Mouse (Mus musculus): ENCODE data around the gene Olfr773. TPM values are rescaled to one million over a fixed set of nuclear protein-coding genes. Genes with fewer than 3 reads are reported as not detected.
"Not testable (repeated sequence)": the region's sequence is repeated elsewhere in the genome, so short reads cannot be mapped to it uniquely, and the experiment has no call there.

Olfr773 gene
- not detected for polyA plus RNA-seq (2012; fragmentation: generic; extraction: Trizol)

GRCm38 (mm10) chr10:129187319-129187718 lies at the start of gene Olfr773:
Gene Olfr773 (minus strand): TSS chr10:129187419.
- H3K4me2 ChIP-seq (ENCODE audit: low read depth); H3K4me3 ChIP-seq; H3K79me2 ChIP-seq (ENCODE audit: control insufficient read depth, insufficient read depth); H3K36me3 ChIP-seq (ENCODE audit: control insufficient read depth, insufficient read depth); H3K27me3 ChIP-seq (ENCODE audit: control insufficient read depth, insufficient read depth, insufficient read length); H3ac ChIP-seq (ENCODE audit: control insufficient read depth, insufficient read length): not testable (repeated sequence)

GRCm38 (mm10) chr10:129235904-129236303 lies 48.7 kb upstream of the Olfr773 start, which contains the start of gene Olfr774:
Gene Olfr774 (plus strand): TSS chr10:129236204.
- Histone ChIP-seq H3K4me2 (ENCODE audit: low read depth) (no peak within 1 kb of the TSS), H3K36me3 (ENCODE audit: control insufficient read depth, insufficient read depth) (no peaks in the 10 kb centered on the region), H3K27me3 (ENCODE audit: control insufficient read depth, insufficient read depth, insufficient read length) (no peaks in the 10 kb centered on the region), H3K4me3 (no peak within 1 kb of the TSS), H3K79me2 (ENCODE audit: control insufficient read depth, insufficient read depth) (no peaks in the 10 kb centered on the region), H3ac (ENCODE audit: control insufficient read depth, insufficient read length) (no peak within 1 kb of the TSS)
- no peak for TF ChIP-seq POLR2A (IDR thresholded peaks at IDR 0.05; ENCODE audit: insufficient read length, low read depth)
- no peak for TF ChIP-seq TCF3 (IDR thresholded peaks at IDR 0.05; ENCODE audit: insufficient read length, low read depth)
- no peak for TF ChIP-seq TCF12 (IDR thresholded peaks at IDR 0.05; ENCODE audit: insufficient read depth, poor library complexity, severe bottlenecking)
- no peak for TF ChIP-seq MYOG (IDR thresholded peaks at IDR 0.05; ENCODE audit: control insufficient read depth in 1 of 3, insufficient read depth in 1 of 3, insufficient read length in 2 of 3, low read depth in 2 of 3)
- TF ChIP-seq USF1 (IDR thresholded peaks at IDR 0.05; ENCODE audit: low read depth): no peak
- TF ChIP-seq E2F4 (IDR thresholded peaks at IDR 0.05; ENCODE audit: insufficient read depth): no peak
- TF ChIP-seq REST (IDR thresholded peaks at IDR 0.05; ENCODE audit: insufficient read depth, insufficient read length): no peak
- no peak for TF ChIP-seq MAX (IDR thresholded peaks at IDR 0.05; ENCODE audit: low read depth)
- no peak for TF ChIP-seq POLR2AphosphoS2 (IDR thresholded peaks at IDR 0.05; ENCODE audit: insufficient read length, low read depth)
- no peak for TF ChIP-seq CEBPB (IDR thresholded peaks at IDR 0.05; ENCODE audit: insufficient read depth, poor library complexity, severe bottlenecking)
- TF ChIP-seq SRF (IDR thresholded peaks at IDR 0.05; ENCODE audit: control insufficient read depth, insufficient read length, low read depth): no peak
- no peak for TF ChIP-seq MYOD1 (IDR thresholded peaks at IDR 0.05; ENCODE audit: control insufficient read depth in 1 of 3, insufficient read length in 2 of 3, low read depth in 2 of 3)

DNA sequence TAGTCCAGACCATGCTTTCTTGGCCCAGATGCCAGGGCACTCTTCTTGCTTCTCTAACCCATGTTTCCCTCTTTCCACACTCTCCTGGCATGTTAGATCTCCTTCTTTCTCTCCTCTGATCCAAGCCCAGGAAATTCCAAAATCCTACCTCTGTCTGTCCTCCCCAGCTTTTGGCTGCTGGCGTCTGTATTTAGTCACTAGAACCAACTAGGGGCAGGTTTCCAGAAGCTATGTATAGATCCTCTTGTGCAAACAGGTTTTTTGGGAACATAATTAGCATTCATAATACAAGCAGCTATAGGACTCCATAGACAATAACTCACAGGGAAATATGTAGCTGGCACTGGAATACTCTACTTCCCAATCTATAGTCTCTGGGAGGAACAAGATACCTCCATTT lies 43.5 kb upstream of the Olfr773 start:
- TF ChIP-seq TCF12 (IDR thresholded peaks at IDR 0.05; ENCODE audit: insufficient read depth, poor library complexity, severe bottlenecking) (no peak), MAX (IDR thresholded peaks at IDR 0.05; ENCODE audit: low read depth) (no peak), REST (IDR thresholded peaks at IDR 0.05; ENCODE audit: insufficient read depth, insufficient read length) (no peak), MYOG (IDR thresholded peaks at IDR 0.05; ENCODE audit: control insufficient read depth in 1 of 3, insufficient read depth in 1 of 3, insufficient read length in 2 of 3, low read depth in 2 of 3) (no peak), SRF (IDR thresholded peaks at IDR 0.05; ENCODE audit: control insufficient read depth, insufficient read length, low read depth) (no peak), POLR2AphosphoS2 (IDR thresholded peaks at IDR 0.05; ENCODE audit: insufficient read length, low read depth) (no peak), MYOD1 (IDR thresholded peaks at IDR 0.05; ENCODE audit: control insufficient read depth in 1 of 3, insufficient read length in 2 of 3, low read depth in 2 of 3) (no peak), POLR2A (IDR thresholded peaks at IDR 0.05; ENCODE audit: insufficient read length, low read depth) (no peak), USF1 (IDR thresholded peaks at IDR 0.05; ENCODE audit: low read depth) (no peak), TCF3 (IDR thresholded peaks at IDR 0.05; ENCODE audit: insufficient read length, low read depth) (no peak)
- H3ac ChIP-seq (ENCODE audit: control insufficient read depth, insufficient read length): no peak overlapping the region
- H3K36me3 ChIP-seq (ENCODE audit: control insufficient read depth, insufficient read depth): no peaks in the 10 kb centered on the region
- no peaks in the 10 kb centered on the region for H3K79me2 ChIP-seq (ENCODE audit: control insufficient read depth, insufficient read depth)
- no peak overlapping the region for H3K4me3 ChIP-seq
- H3K4me2 ChIP-seq (ENCODE audit: low read depth): no peak overlapping the region
- no peaks in the 10 kb centered on the region for H3K27me3 ChIP-seq (ENCODE audit: control insufficient read depth, insufficient read depth, insufficient read length)

- H3ac ChIP-seq (ENCODE audit: control insufficient read depth, insufficient read length); H3K4me2 ChIP-seq (ENCODE audit: low read depth); H3K4me3 ChIP-seq; H3K27me3 ChIP-seq (ENCODE audit: control insufficient read depth, insufficient read depth, insufficient read length); H3K79me2 ChIP-seq (ENCODE audit: control insufficient read depth, insufficient read depth); H3K36me3 ChIP-seq (ENCODE audit: control insufficient read depth, insufficient read depth): not testable (repeated sequence)
Observed at GRCm38 (mm10) chr10:129177821-129178220, 9.4 kb downstream of the Olfr773 start, which contains the start of gene Olfr772. Gene Olfr772 (minus strand): TSS chr10:129177921.

DNA sequence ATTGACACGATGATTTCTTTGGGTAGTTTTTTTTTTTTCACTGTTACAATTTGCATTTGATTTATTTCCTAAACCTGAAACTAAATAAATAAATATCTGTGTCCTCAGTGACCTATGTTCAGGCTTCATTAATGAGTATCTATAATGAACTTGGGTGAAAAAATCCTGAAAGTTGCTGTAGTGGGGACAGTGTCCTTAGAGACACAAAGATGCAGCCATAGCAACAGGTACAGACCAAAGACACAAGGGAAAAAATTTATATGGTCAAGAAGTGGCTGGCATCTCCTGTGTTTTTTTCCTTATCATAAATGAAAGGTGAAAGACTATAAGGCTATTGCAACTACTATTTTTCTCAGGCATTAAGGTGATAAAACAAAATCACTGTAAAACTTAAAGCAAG lies 22.6 kb downstream of the Olfr773 start, which contains the start of gene Olfr771:
Olfr771 (minus strand) TSS at position 101 of the 400 bp plus-strand sequence.
- TF ChIP-seq TCF12 (IDR thresholded peaks at IDR 0.05; ENCODE audit: insufficient read depth, poor library complexity, severe bottlenecking) (no peak), POLR2AphosphoS2 (IDR thresholded peaks at IDR 0.05; ENCODE audit: insufficient read length, low read depth) (no peak), MAX (IDR thresholded peaks at IDR 0.05; ENCODE audit: low read depth) (no peak), MYOG (IDR thresholded peaks at IDR 0.05; ENCODE audit: control insufficient read depth in 1 of 3, insufficient read depth in 1 of 3, insufficient read length in 2 of 3, low read depth in 2 of 3) (no peak), CEBPB (IDR thresholded peaks at IDR 0.05; ENCODE audit: insufficient read depth, poor library complexity, severe bottlenecking) (no peak), USF1 (IDR thresholded peaks at IDR 0.05; ENCODE audit: low read depth) (no peak), POLR2A (IDR thresholded peaks at IDR 0.05; ENCODE audit: insufficient read length, low read depth) (no peak), E2F4 (IDR thresholded peaks at IDR 0.05; ENCODE audit: insufficient read depth) (no peak), MYOD1 (IDR thresholded peaks at IDR 0.05; ENCODE audit: control insufficient read depth in 1 of 3, insufficient read length in 2 of 3, low read depth in 2 of 3) (no peak), REST (IDR thresholded peaks at IDR 0.05; ENCODE audit: insufficient read depth, insufficient read length) (no peak)
- no peak within 1 kb of the TSS for H3ac ChIP-seq (ENCODE audit: control insufficient read depth, insufficient read length)
- H3K36me3 ChIP-seq (ENCODE audit: control insufficient read depth, insufficient read depth): no peaks in the 10 kb centered on the region
- H3K27me3 ChIP-seq (ENCODE audit: control insufficient read depth, insufficient read depth, insufficient read length): no peaks in the 10 kb centered on the region
- no peak within 1 kb of the TSS for H3K4me2 ChIP-seq (ENCODE audit: low read depth)
- H3K79me2 ChIP-seq (ENCODE audit: control insufficient read depth, insufficient read depth): no peaks in the 10 kb centered on the region
- no peak within 1 kb of the TSS for H3K4me3 ChIP-seq
